Mouse (Mus musculus): ENCODE data around the gene Polr3h. TPM values are rescaled to one million over a fixed set of nuclear protein-coding genes. Genes with fewer than 3 reads are reported as not detected.

Gene Polr3h
- polyA plus RNA-seq, 1 experiment from 2014 or later = 61.8 TPM

DNA sequence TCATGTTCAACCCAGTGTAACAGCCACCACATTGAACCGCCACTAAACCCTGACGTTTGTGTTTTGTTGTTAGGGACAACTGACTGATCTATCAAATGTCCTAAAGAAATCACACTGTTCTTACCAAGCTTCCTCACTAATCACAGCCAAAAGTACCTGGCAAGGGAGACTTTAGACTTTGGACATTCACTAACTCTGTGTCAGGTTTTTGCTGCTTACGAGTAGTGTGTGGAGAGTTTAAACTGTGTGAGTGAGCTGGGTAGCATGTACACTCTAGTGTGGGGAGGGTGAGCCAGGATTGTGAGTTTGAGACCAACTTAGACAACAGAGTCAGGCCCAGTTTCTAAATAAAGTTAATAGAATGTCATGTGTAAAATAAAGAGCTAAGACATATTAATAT, 43.7 kb downstream of the Polr3h start:
- Histone ChIP-seq H3K4me2 (replicated peaks) (no peak overlapping the region), H3K4me3 (no peak overlapping the region), H3K9ac (no peak overlapping the region), H3K27ac (no peak overlapping the region), H3K27me3 (replicated peaks) (no peaks in the 10 kb centered on the region), H3K9me3 (no peaks in the 10 kb centered on the region), H3K36me3 (no peaks in the 10 kb centered on the region), H3K4me1 (peaks cover 22% of the 10 kb centered on the region)
- 95% methylated on average over 3 of the region's 3 CpGs for WGBS
- ATAC-seq (ENCODE audit: low FRiP score, low read depth) = no peak

DNA sequence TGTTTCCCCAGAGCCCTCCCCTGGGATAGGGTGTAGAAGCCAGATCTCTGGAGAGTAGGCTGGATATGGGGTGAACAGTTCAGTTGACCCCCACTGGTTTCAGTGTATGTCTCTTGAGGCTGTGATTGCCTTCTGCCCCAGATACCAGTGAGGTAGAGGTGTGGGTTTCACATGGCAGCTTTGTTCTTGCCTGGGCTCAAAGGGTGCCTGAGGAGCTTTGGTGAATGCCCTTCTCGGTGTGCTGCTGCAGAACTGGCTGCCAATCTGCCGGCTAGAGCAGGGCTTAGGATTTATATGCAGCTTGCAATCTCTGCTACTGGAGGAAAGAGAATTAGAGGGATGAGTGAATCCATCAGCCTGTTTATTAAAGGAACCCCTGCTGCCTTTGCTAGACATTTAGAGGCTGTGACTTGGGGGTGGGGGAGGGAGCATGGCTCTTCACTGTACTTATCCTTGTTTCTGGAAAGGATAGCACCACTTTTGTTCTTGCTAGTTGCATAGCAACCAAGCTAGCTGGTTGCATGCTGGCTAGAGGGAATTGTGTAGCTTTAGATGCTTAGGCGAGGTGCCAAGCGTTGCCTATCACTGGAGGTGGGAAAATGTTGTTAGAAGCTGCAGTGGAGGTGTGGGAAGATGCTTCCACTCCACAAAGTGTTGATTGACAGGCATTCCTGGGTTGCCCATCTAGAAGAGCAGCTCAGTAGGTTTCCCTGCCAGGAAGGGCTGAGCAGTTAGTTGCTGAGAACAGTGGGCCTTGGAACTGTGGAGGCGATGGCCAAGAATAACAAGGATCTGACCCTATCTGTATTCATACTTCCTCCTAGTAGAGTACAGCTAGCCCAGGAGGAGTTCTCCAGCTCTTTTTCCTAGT, 46.3 kb downstream of the Polr3h start:
- peaks cover 22% of the 10 kb centered on the region for H3K4me1 ChIP-seq
- peak overlapping the region; percentile 40 for H3K4me2 ChIP-seq (replicated peaks)
- H3K9me3 ChIP-seq = no peaks in the 10 kb centered on the region
- no peak overlapping the region for H3K9ac ChIP-seq
- peak; percentile 86; the same call in 1 of the 2 replicates for ATAC-seq (ENCODE audit: low FRiP score, low read depth)
- H3K36me3 ChIP-seq = no peaks in the 10 kb centered on the region
- WGBS = 56% methylated on average over 5 of the region's 5 CpGs
- H3K4me3 ChIP-seq = no peak overlapping the region
- no peaks in the 10 kb centered on the region for H3K27me3 ChIP-seq (replicated peaks)
- H3K27ac ChIP-seq = peak overlapping the region; percentile 63

DNA sequence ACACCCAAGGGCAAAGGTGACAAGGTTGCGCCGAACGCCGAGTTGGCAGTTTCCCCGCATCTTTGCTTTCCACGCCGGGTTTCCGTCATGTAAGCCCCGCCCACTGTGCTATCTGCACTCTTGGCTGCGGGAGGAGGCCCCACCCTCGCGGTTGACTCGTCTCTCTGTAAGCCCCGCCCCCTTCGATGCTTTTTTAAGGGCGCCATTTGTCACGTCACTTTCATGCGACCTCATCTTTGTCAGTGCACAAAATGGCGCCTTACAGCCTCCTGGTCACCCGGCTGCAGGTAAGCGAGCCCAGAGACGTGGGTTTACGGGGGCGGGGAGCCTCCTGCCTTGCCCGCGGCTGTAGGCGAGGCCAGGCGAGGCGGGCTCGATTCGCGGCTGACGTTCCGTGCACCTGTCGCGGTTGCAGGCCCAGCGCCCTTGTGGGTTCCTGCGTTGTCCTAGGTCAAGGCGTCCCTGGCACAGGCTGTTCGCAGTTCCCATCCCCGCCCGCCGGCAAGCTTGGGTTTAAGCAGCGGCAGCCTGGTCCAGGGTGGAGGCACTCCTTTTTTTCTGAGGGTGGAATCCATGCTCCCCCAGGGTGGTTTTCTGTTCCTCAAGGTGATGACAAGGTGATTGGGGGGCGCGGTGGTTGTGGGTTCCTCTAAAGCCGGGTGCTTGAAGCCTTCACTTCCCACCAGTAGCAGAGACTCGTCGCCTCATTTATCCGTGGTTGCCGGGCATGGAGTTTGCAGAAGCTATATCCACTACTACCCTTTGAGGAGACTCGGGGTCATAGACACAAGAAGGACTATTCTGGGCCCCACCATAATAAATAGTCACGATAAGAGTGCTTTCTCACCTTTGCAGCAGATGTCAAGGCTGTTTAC, 53.5 kb downstream of the Polr3h start, which contains the start of gene Aco2:
Gene Aco2 (plus strand): TSS at position 48 of the 875 bp plus-strand sequence.
- peak; percentile 76 for ATAC-seq (ENCODE audit: low FRiP score, low read depth)

DNA sequence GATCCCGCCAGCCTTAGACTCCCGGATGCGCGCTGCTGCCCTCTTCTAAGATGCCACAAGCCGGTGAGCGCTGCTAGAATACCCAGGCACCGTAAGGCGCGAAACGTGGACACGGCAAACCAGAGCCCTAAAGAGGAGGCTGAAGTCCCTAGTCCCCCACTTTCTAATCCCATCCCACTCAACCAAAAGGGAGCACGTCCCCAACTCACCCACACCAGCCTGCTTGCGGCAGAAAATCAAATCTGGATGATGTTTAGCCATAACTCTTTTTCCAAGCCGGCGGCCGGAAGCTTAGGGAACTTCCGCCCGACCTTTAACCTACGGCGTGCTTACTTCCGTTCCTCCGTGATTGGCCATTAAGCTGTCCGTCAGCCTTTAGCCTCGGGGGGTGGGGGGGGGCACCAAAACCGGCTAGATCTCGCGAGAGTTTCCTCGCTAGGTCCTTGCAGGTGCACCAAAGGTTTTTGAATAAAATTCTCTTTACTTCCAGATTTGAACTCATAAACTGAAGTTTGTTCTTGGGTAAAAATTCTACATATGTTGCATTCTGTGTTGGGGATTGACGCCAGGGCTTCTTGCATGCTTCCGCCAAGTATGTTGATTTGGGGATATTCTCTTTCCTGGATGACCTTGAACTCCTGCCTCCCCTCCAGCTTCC, 54.3 kb downstream of the Polr3h start, which contains the start of gene Phf5a:
Gene Phf5a (minus strand): TSS at position 308 of the 658 bp plus-strand sequence.
- H3K27me3 ChIP-seq (replicated peaks) = no peaks in the 10 kb centered on the region
- peak within 1 kb of the TSS; percentile 91 for H3K27ac ChIP-seq
- peak within 1 kb of the TSS; percentile 96 for H3K4me3 ChIP-seq
- peaks cover 11% of the 10 kb centered on the region for H3K4me1 ChIP-seq
- peak within 1 kb of the TSS; percentile 80 for H3K4me2 ChIP-seq (replicated peaks)
- H3K9ac ChIP-seq = peak within 1 kb of the TSS; percentile 84
- ATAC-seq (ENCODE audit: low FRiP score, low read depth) = peak; percentile 86
- no peaks in the 10 kb centered on the region for H3K9me3 ChIP-seq
- H3K36me3 ChIP-seq = peaks cover 38% of the 10 kb centered on the region
- under 1% methylated on average over 30 of the region's 30 CpGs for WGBS

More for the DNA sequence above, 53.5 kb downstream of the Polr3h start, which contains the start of gene Aco2:
- H3K9me3 ChIP-seq = no peaks in the 10 kb centered on the region
- peaks cover 11% of the 10 kb centered on the region for H3K4me1 ChIP-seq
- H3K36me3 ChIP-seq = peaks cover 30% of the 10 kb centered on the region
- peak within 1 kb of the TSS; percentile 80 for H3K4me2 ChIP-seq (replicated peaks)
- H3K27me3 ChIP-seq (replicated peaks) = no peaks in the 10 kb centered on the region
- peak within 1 kb of the TSS; percentile 96 for H3K4me3 ChIP-seq
- H3K27ac ChIP-seq = peak within 1 kb of the TSS; percentile 91
- H3K9ac ChIP-seq = peak within 1 kb of the TSS; percentile 84
- under 1% methylated on average over 53 of the region's 53 CpGs for WGBS

DNA sequence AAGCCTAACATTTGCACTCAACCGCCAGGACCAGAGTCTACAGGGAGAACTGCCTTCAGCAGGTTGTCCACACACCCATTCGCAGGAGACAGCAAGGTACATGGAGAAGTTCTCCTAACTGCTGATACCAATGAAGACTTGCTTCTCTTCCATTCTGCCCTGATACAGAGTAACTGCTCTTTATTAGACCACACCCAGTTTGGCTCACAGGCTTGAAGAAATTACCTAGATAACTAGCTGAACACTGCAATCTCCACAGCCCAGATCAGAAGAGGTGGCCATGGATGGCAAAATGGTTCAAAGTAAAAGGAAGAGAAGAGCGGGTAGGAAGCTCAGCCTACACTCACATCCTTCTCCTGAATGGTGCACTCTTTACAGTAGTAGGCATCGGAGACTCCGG, 56.1 kb downstream of the Polr3h start:
- Histone ChIP-seq H3K4me1 (peaks cover 11% of the 10 kb centered on the region), H3K36me3 (peaks cover 56% of the 10 kb centered on the region), H3K27me3 (replicated peaks) (no peaks in the 10 kb centered on the region), H3K9me3 (no peaks in the 10 kb centered on the region), H3K4me2 (replicated peaks) (no peak overlapping the region), H3K4me3 (no peak overlapping the region), H3K27ac (no peak overlapping the region), H3K9ac (no peak overlapping the region)
- no peak for ATAC-seq (ENCODE audit: low FRiP score, low read depth)
- WGBS = 99% methylated on average over 5 of the region's 5 CpGs

DNA sequence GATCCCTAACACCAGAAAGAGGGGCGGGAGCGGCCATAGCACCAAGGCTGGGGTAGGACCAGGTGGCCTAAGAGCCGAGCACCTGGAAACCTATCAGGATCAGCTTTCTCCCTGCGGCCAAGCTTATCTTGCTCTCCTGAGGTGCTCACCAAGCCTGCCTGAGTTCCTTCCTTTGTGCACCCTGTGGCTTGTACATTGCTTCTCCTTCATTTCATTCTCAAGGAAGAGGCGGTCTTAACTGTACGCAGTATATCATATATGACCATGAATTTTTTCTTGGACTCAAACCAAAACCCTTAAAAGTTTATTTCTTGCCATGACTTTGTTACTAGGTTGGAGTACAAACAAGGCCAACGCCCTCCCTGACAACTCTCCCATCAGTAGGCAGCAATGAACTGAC, 61.8 kb downstream of the Polr3h start:
- H3K36me3 ChIP-seq = peaks cover 57% of the 10 kb centered on the region

DNA sequence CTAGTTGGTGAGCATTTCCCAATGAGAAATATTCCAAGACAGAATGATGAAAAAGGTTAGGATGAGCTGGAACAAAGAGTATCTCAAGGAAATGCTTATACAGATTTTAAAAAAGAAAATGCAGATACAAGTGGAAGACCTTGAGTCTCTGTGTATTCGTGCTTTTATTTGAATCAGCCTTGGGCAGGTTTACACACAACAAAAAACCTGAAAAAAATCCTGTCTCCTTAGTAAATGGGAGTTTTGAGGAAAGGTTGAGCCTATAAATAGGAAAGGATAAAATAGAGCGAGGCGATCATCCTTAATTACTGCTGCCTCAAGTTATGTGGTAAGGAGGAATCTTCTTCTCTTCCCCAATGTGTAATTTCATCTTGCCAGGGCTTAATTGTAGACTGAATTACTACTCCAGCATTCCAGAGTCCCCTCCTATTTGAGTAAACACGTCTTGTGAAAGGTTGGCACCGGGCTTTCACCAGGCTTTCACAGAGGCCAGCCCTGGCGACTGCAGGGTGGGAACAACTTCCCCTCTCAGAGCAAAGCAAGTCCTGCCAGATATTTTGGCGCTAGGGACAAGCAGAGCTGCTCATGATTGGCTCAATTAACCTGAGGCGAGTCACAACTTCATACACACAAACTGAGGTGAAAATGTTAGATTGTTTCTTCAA, 65.4 kb downstream of the Polr3h start:
- Histone ChIP-seq H3K27me3 (replicated peaks) (no peaks in the 10 kb centered on the region), H3K9ac (no peak overlapping the region), H3K36me3 (peaks cover 21% of the 10 kb centered on the region), H3K4me1 (peaks cover 9% of the 10 kb centered on the region), H3K4me3 (no peak overlapping the region), H3K27ac (no peak overlapping the region), H3K9me3 (no peaks in the 10 kb centered on the region), H3K4me2 (replicated peaks) (peak overlapping the region; percentile 85)
- WGBS = 44% methylated on average over 8 of the region's 8 CpGs
- no peak for ATAC-seq (ENCODE audit: low FRiP score, low read depth)

More for the DNA sequence above, 61.8 kb downstream of the Polr3h start:
- Histone ChIP-seq H3K4me1 (no peaks in the 10 kb centered on the region), H3K9ac (no peak overlapping the region), H3K27me3 (replicated peaks) (no peaks in the 10 kb centered on the region), H3K4me3 (no peak overlapping the region), H3K9me3 (no peaks in the 10 kb centered on the region), H3K4me2 (replicated peaks) (no peak overlapping the region), H3K27ac (no peak overlapping the region)
- 92% methylated on average over 7 of the region's 7 CpGs for WGBS
- no peak for ATAC-seq (ENCODE audit: low FRiP score, low read depth)

DNA sequence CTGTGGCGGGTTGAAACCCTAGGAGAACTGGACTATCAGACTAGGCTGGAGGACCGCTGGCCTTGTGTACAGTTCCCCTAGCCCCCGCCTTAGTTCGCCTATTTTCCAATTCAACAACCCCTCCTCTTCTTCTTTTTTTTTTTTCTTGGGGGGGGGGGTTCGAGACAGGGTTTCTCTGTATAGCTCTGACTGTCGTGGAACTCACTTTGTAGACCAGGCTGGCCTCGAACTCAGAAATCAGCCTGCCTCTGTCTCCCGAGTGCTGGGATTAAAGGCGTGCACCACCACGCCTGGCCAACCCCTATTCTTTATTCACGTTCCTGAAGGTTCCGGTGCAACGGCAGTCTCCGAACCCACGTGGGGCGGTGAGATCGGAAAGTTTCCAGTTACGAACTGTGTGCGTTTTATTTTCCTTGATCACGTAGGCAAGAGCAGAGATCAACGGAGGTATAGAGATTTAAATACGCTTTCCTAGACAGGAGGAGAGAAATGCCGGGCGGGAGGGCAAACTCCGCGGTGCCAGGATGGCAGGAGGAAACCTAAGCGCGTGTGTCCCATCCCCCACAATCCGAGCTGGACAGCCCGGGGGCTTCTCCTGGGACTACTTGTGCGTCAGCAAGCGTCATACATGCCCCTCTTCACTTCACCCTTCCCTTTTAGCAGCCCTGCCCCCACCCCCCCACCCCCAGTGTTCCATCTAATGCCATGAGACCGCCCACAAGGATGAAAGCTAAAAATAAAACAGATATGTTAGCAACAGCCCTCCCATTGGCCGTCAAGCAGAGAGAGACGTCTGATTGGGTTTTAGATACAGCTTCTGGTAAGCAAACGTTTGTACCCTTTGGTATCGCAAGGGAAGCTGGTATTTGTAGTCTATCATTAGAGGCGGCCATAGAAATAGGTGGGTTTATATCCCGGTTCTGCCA, 66.4 kb downstream of the Polr3h start:
- H3K9ac ChIP-seq = peak overlapping the region; percentile 82
- no peaks in the 10 kb centered on the region for H3K9me3 ChIP-seq
- peak overlapping the region; percentile 59 for H3K27ac ChIP-seq
- peak overlapping the region; percentile 89 for H3K4me3 ChIP-seq
- H3K4me1 ChIP-seq = peaks cover 14% of the 10 kb centered on the region
- H3K27me3 ChIP-seq (replicated peaks) = no peaks in the 10 kb centered on the region
- ATAC-seq (ENCODE audit: low FRiP score, low read depth) = peak; percentile 81
- whole genome bisulfite sequencing = under 1% methylated on average over 39 of the region's 39 CpGs
- H3K36me3 ChIP-seq = peaks cover 12% of the 10 kb centered on the region
- H3K4me2 ChIP-seq (replicated peaks) = peak overlapping the region; percentile 85

DNA sequence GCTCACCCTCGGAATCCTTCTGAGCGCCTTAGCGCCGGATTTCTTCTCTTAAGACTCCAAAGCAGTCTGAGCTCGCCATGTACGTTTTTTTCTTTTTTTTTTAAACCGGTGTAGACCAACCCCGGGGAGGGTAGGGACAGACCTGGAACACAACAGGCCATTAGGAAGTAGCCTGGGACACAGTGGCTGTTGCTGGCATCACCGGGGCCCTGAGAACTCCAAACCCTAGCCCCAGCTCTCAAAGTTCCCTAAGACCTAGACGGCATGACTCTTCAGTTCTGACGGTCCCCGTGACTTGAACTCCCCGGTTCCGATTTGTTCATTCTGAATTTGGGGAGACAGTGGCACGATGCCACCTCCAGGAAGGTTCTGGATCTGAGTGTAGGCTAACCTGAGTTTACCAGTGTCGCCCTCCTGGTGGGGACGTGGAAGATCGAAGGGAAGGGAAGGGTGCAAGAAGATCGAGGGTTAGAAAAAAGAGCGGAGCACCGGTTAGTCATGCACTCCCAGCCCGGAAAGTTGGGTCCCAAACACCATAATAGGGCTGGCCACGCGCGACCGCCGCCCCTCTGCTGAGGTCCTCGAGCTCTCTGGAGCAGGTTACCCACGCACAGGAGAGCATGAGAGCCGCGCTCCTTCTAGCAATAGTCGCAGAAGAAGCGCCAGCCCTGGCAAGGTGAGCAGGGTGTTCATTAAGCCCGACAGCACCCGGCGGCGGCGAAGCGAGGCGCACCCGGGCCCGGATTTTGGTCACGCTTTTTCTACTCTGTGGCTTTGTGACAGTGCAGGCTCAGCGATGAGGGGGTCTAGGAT, 67.3 kb downstream of the Polr3h start, which contains the start of gene Tob2:
Gene Tob2 (minus strand): TSS at position 280 of the 813 bp plus-strand sequence.
- H3K4me1 ChIP-seq = peaks cover 14% of the 10 kb centered on the region
- H3K9me3 ChIP-seq = no peaks in the 10 kb centered on the region
- peak within 1 kb of the TSS; percentile 85 for H3K4me2 ChIP-seq (replicated peaks)
- no peak for ATAC-seq (ENCODE audit: low FRiP score, low read depth)
- H3K9ac ChIP-seq = peak within 1 kb of the TSS; percentile 82
- under 1% methylated on average over 44 of the region's 44 CpGs for WGBS
- peak within 1 kb of the TSS; percentile 59 for H3K27ac ChIP-seq
- peaks cover 3% of the 10 kb centered on the region; the same call in 1 of the 2 replicates for H3K36me3 ChIP-seq
- no peaks in the 10 kb centered on the region for H3K27me3 ChIP-seq (replicated peaks)
- peak within 1 kb of the TSS; percentile 89 for H3K4me3 ChIP-seq

DNA sequence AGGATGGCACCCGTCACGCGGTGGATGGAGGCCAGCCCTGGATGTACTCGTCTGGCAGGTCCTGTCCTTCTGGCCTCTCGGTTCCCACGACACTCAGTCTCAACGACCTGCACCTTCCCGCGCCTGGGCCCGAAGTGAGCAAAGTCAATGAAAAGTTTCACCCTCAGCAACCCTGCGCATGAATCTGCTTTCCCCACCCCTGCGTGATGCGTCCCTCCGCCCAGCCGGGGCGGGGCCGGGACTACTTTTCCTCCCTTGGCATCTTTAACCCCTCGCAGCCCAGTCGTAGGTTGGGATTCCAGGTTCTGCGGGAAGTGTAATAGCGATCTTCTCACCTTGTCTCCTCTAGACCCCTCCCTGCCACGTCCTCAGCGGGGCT, 67.9 kb downstream of the Polr3h start:
- Histone ChIP-seq H3K4me2 (replicated peaks) (peak overlapping the region; percentile 85), H3K27me3 (replicated peaks) (no peaks in the 10 kb centered on the region), H3K4me3 (peak overlapping the region; percentile 89), H3K27ac (peak overlapping the region; percentile 58; the same call in 1 of the 2 replicates), H3K36me3 (peaks cover 3% of the 10 kb centered on the region), H3K9me3 (no peaks in the 10 kb centered on the region), H3K4me1 (peaks cover 14% of the 10 kb centered on the region), H3K9ac (peak overlapping the region; percentile 82)
- WGBS = under 1% methylated on average over 23 of the region's 23 CpGs
- no peak for ATAC-seq (ENCODE audit: low FRiP score, low read depth)

Data from neural tube, embryonic 12.5 days (tissue).